Mouse (Mus musculus): ENCODE data around the gene Sdhaf2. TPM values are rescaled to one million over a fixed set of nuclear protein-coding genes. Genes with fewer than 3 reads are reported as not detected.

The Sdhaf2 gene
- polyA plus RNA-seq, 1 experiment from 2014 or later: 74.0 TPM

GRCm38 (mm10) chr19:10557001-10557400 is 31.1 kb upstream of the Sdhaf2 start:
- H3K36me3 ChIP-seq (ENCODE audit: control insufficient read depth, insufficient read depth, low read length): no peaks in the 10 kb centered on the region
- H3K4me2 ChIP-seq (ENCODE audit: low read length): no peak overlapping the region
- H3K27ac ChIP-seq (ENCODE audit: low read depth, low read length): no peak overlapping the region
- ATAC-seq: no peak
- 62% methylated on average over 2 of the region's 2 CpGs for WGBS
- no peak overlapping the region for H3K9ac ChIP-seq (ENCODE audit: low read depth, low read length)
- no peaks in the 10 kb centered on the region for H3K9me3 ChIP-seq (ENCODE audit: control insufficient read depth, low read length)
- H3K4me3 ChIP-seq (ENCODE audit: low read length): no peak overlapping the region
- H3K4me1 ChIP-seq (ENCODE audit: control insufficient read depth, insufficient read depth, low read depth, low read length): peaks cover 12% of the 10 kb centered on the region
- H3K27me3 ChIP-seq (replicated peaks; ENCODE audit: control insufficient read depth, insufficient read depth, low read length): no peaks in the 10 kb centered on the region

DNA sequence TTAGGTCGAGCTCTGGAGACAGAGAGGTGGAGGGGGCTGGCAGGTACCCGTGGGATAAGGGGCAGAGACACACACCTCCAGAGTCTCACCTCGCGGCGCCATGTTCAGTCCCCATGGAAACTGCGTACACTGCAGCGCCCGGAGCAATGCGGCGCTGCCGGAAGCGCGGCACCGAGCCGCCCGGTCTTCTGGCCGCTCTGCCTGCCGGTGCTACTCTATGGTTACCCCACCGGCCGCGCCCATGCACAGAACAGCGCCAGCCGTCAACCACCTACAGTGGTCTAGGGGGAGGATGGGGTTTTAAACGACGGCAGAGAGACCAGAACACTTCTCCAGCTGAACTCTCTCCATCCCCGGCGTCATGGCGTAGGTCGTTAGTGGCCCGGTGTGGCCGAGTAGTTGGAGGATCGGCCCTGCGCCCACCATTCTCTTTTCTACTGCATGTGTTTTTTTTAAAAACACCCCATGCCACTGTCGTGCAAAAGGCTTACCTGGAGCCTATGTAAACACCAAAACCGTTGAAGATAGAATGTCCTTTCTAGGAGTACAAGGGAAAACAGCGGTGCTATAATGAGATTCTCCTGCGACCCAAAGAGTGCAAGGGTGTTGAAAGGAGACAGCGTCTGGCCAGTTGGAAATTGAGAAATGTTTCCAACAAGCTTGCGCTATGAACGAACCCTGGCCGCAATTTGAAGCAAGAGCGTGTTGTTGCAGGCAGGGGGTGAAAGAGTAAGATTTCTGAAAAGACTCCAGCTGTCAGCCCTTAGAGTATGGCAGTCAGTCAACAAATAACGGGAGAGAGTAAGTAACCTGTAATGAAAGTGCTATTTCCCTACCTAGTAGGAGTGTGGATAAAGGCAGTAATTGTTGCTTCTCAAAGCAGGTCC is 29.9 kb upstream of the Sdhaf2 start, which contains the start of gene Tmem216:
Gene Tmem216, minus strand, starts transcription at position 615 of the 887 bp plus-strand sequence.
- under 1% methylated on average over 43 of the region's 43 CpGs for WGBS
- H3K4me1 ChIP-seq (ENCODE audit: control insufficient read depth, insufficient read depth, low read depth, low read length): peaks cover 12% of the 10 kb centered on the region
- ATAC-seq: peak; percentile 98
- H3K27me3 ChIP-seq (replicated peaks; ENCODE audit: control insufficient read depth, insufficient read depth, low read length): no peaks in the 10 kb centered on the region
- peak within 1 kb of the TSS; percentile 88 for H3K9ac ChIP-seq (ENCODE audit: low read depth, low read length)
- peak within 1 kb of the TSS; percentile 87 for H3K27ac ChIP-seq (ENCODE audit: low read depth, low read length)
- peak within 1 kb of the TSS; percentile 70 for H3K4me3 ChIP-seq (ENCODE audit: low read length)
- H3K4me2 ChIP-seq (ENCODE audit: low read length): peak within 1 kb of the TSS; percentile 89
- no peaks in the 10 kb centered on the region for H3K9me3 ChIP-seq (ENCODE audit: control insufficient read depth, low read length)
- H3K36me3 ChIP-seq (ENCODE audit: control insufficient read depth, insufficient read depth, low read length): peaks cover 6% of the 10 kb centered on the region

- Histone ChIP-seq H3K9me3 (ENCODE audit: control insufficient read depth, low read length) (no peaks in the 10 kb centered on the region), H3K9ac (ENCODE audit: low read depth, low read length) (no peak overlapping the region), H3K4me3 (ENCODE audit: low read length) (no peak overlapping the region), H3K4me2 (ENCODE audit: low read length) (no peak overlapping the region), H3K4me1 (ENCODE audit: control insufficient read depth, insufficient read depth, low read depth, low read length) (no peaks in the 10 kb centered on the region), H3K36me3 (ENCODE audit: control insufficient read depth, insufficient read depth, low read length) (peaks cover 62% of the 10 kb centered on the region), H3K27me3 (replicated peaks; ENCODE audit: control insufficient read depth, insufficient read depth, low read length) (no peaks in the 10 kb centered on the region), H3K27ac (ENCODE audit: low read depth, low read length) (no peak overlapping the region)
- WGBS: 94% methylated on average over 5 of the region's 5 CpGs
- ATAC-seq: no peak
Measured at GRCm38 (mm10) chr19:10539454-10539853, 13.5 kb upstream of the Sdhaf2 start.

- H3K36me3 ChIP-seq (ENCODE audit: control insufficient read depth, insufficient read depth, low read length): peaks cover 21% of the 10 kb centered on the region
- H3K4me2 ChIP-seq (ENCODE audit: low read length): no peak overlapping the region
- H3K27me3 ChIP-seq (replicated peaks; ENCODE audit: control insufficient read depth, insufficient read depth, low read length): no peaks in the 10 kb centered on the region
- no peak overlapping the region for H3K27ac ChIP-seq (ENCODE audit: low read depth, low read length)
- 100% methylated on average over 1 of the region's 1 CpGs for WGBS
- no peak overlapping the region for H3K9ac ChIP-seq (ENCODE audit: low read depth, low read length)
- peaks cover 17% of the 10 kb centered on the region for H3K4me1 ChIP-seq (ENCODE audit: control insufficient read depth, insufficient read depth, low read depth, low read length)
- ATAC-seq: no peak
- H3K4me3 ChIP-seq (ENCODE audit: low read length): no peak overlapping the region
- H3K9me3 ChIP-seq (ENCODE audit: control insufficient read depth, low read length): no peaks in the 10 kb centered on the region
Measured at GRCm38 (mm10) chr19:10530082-10530481, 4.1 kb upstream of the Sdhaf2 start.

DNA sequence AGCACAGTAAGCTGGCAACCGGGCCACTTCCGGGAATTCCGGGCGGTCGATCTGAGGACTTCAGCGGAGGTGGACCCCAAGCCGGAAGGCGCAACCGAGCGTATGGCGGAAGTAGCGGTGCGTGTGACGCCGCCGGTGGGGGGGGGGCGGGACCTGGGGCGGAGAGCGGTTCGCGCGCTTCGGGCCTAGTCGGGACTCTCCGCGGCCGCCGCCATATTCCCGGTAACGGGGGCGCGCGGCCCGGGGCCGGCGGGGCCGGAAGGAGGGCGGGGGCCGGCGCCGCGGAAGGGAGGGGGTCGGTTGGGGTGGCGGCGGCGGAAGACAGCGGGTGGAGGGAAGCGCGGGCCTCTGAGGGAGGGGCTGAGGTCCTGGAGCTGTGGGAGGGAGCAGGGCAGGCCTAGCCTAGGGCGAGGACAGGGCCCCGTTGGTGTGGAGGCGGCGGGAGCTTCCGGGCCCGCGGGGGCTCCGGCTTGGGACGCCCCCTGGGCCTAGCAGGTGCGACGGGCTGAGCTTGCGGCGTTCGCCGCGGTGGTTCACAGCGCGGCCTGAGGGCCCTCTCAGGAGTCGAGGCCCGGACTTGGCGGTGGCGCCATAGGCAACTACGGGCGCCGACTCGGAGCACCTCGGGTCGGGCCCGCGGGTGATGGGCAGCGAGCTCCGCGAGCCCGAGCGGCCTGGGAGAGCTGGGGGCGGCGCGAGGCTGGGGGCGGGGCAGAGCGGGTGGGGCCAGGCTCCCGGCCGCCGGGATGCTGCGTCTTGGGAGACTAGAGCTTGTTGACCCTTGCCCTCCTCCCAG is 638 bp downstream of the Sdhaf2 start, which contains the start of gene Cpsf7:
Gene Cpsf7, plus strand, starts transcription at position 161 of the 796 bp plus-strand sequence.
- Histone ChIP-seq H3K27ac (ENCODE audit: low read depth, low read length) (peak within 1 kb of the TSS; percentile 98), H3K4me1 (ENCODE audit: control insufficient read depth, insufficient read depth, low read depth, low read length) (peaks cover 23% of the 10 kb centered on the region), H3K9ac (ENCODE audit: low read depth, low read length) (peak within 1 kb of the TSS; percentile 99), H3K4me2 (ENCODE audit: low read length) (peak within 1 kb of the TSS; percentile 74), H3K9me3 (ENCODE audit: control insufficient read depth, low read length) (no peaks in the 10 kb centered on the region), H3K36me3 (ENCODE audit: control insufficient read depth, insufficient read depth, low read length) (peaks cover 3% of the 10 kb centered on the region; the same call in 1 of the 2 replicates), H3K27me3 (replicated peaks; ENCODE audit: control insufficient read depth, insufficient read depth, low read length) (no peaks in the 10 kb centered on the region), H3K4me3 (ENCODE audit: low read length) (peak within 1 kb of the TSS; percentile 100)
- WGBS: under 1% methylated on average over 42 of the region's 93 CpGs
- ATAC-seq: peak; percentile 94

GRCm38 (mm10) chr19:10524784-10525105 is 1.2 kb downstream of the Sdhaf2 start:
- no peak for ATAC-seq
- Histone ChIP-seq H3K36me3 (ENCODE audit: control insufficient read depth, insufficient read depth, low read length) (peaks cover 3% of the 10 kb centered on the region; the same call in 1 of the 2 replicates), H3K4me1 (ENCODE audit: control insufficient read depth, insufficient read depth, low read depth, low read length) (peaks cover 23% of the 10 kb centered on the region), H3K27me3 (replicated peaks; ENCODE audit: control insufficient read depth, insufficient read depth, low read length) (no peaks in the 10 kb centered on the region), H3K27ac (ENCODE audit: low read depth, low read length) (peak overlapping the region; percentile 98), H3K4me3 (ENCODE audit: low read length) (peak overlapping the region; percentile 100), H3K9me3 (ENCODE audit: control insufficient read depth, low read length) (no peaks in the 10 kb centered on the region), H3K4me2 (ENCODE audit: low read length) (peak overlapping the region; percentile 74), H3K9ac (ENCODE audit: low read depth, low read length) (peak overlapping the region; percentile 99)
- WGBS: 2% methylated on average over 18 of the region's 19 CpGs

- 91% methylated on average over 5 of the region's 5 CpGs for WGBS
- peaks cover 23% of the 10 kb centered on the region for H3K4me1 ChIP-seq (ENCODE audit: control insufficient read depth, insufficient read depth, low read depth, low read length)
- H3K9ac ChIP-seq (ENCODE audit: low read depth, low read length): no peak overlapping the region
- H3K36me3 ChIP-seq (ENCODE audit: control insufficient read depth, insufficient read depth, low read length): peaks cover 3% of the 10 kb centered on the region; the same call in 1 of the 2 replicates
- ATAC-seq: no peak
- H3K27ac ChIP-seq (ENCODE audit: low read depth, low read length): no peak overlapping the region
- H3K4me2 ChIP-seq (ENCODE audit: low read length): no peak overlapping the region
- H3K9me3 ChIP-seq (ENCODE audit: control insufficient read depth, low read length): no peaks in the 10 kb centered on the region
- H3K4me3 ChIP-seq (ENCODE audit: low read length): no peak overlapping the region
- no peaks in the 10 kb centered on the region for H3K27me3 ChIP-seq (replicated peaks; ENCODE audit: control insufficient read depth, insufficient read depth, low read length)
Measured at GRCm38 (mm10) chr19:10523483-10524080, 2.4 kb downstream of the Sdhaf2 start.

DNA sequence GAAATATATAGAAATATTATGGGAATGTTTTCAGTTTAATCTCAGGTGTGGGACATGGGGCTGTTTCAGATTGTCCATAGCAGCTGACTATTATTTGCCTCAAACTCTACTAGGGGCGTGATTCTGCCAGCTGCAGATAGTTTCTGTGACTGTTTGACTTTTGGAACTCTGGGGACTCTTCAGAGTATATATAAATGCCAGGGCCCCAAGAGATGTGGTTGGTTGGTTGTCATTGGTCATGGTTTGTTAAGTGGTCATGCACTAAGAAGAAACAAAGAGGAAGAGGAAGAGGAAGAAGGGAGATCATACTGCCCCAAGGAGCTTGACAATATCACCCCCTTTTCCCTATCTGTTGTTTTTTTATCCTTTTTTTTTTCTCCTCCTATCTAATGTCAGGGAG is 4.0 kb downstream of the Sdhaf2 start:
- 0 out of 2 replicates have a peak, but pooled peaks cover under 1% of the 10 kb centered on the region for H3K36me3 ChIP-seq (ENCODE audit: control insufficient read depth, insufficient read depth, low read length)
- no peaks in the 10 kb centered on the region for H3K27me3 ChIP-seq (replicated peaks; ENCODE audit: control insufficient read depth, insufficient read depth, low read length)
- peaks cover 14% of the 10 kb centered on the region for H3K4me1 ChIP-seq (ENCODE audit: control insufficient read depth, insufficient read depth, low read depth, low read length)
- no peak overlapping the region for H3K27ac ChIP-seq (ENCODE audit: low read depth, low read length)
- H3K9me3 ChIP-seq (ENCODE audit: control insufficient read depth, low read length): no peaks in the 10 kb centered on the region
- H3K4me3 ChIP-seq (ENCODE audit: low read length): no peak overlapping the region
- ATAC-seq: no peak
- no peak overlapping the region for H3K9ac ChIP-seq (ENCODE audit: low read depth, low read length)
- no peak overlapping the region for H3K4me2 ChIP-seq (ENCODE audit: low read length)
- WGBS: 85% methylated on average over 1 of the region's 1 CpGs

All from hindbrain, embryonic 16.5 days (tissue).